Mouse (Mus musculus): ENCODE data around the gene Ankk1.

DNA sequence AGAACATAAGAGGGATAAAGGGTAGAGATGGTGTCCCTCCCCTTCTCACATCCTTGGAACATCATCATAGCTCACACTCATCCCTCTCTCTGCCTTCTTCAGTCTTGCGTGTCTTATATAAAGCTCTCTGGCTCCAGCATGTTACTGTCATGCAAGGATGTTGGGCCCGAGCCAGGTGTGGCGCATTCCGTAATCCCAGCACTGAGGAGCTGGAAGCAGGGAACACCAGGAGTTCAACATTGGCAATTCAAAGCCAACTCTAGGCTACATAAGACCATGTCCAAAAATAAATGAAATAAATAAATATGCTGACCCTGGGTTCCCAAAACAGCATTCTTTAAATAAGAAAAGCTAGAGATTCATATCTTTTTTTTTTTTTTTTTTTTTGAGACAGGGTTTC, 46.9 kb downstream of the Ankk1 start:
- no peak for TF ChIP-seq POLR2A (IDR thresholded peaks at IDR 0.05; ENCODE audit: low read depth, low read length)
- no peak for TF ChIP-seq CTCF (IDR thresholded peaks at IDR 0.05; ENCODE audit: extremely low read depth, insufficient read depth, insufficient read length, insufficient replicate concordance)
